In the genomic region with DNA sequence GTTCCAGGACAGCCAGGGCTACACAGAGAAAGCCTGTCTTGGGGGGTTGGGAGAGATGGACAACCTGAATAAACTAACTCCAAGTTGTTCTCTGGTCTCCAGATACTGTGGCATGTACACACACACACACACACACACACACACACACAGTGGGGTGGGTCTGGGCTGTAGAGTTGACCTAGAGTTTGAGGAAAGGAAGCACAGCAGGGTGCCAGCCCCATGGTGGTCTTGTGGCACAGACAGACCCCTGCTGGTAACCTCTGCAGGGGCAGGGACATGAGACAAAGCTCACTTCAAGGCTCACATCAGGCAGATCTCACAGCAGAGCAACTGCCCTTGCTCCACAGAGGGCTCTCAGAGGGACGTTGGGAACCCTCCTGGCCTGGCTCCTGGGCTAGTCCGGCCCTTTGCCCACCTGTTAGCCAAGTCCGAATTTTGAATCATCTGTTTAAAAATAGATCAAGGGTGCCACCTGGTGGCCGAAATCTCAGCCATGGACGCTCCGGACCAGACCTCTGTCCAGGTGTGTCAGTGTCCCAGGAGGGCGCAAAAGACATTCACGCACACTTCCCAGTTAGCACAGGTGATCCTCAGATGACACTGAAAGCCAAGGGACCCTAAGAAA, we compare ENCODE assay signal across 9 mouse cellular contexts. TPM values are rescaled to one million over a fixed set of nuclear protein-coding genes. Genes with fewer than 3 reads are reported as not detected.
DNase-seq lines count a peak whose midpoint lies in the region; ATAC-seq lines count a peak whose summit lies in the region.
"Had no signal": no experiment of that assay in that cellular context is flagged by ENCODE, and none has a peak within 500 bp of the region (broad histone marks: within the 10 kb centered on the region; RNA-seq: fewer than 3 reads in every experiment).

No protein-coding gene starts in this region.

- H3K4me3 ChIP-seq in heart, embryonic 11.5 days (ENCODE audit: low read depth, low read length): no peak overlapping the region
- H3K4me3 ChIP-seq in embryonic facial prominence, embryonic 10.5 days: no peak overlapping the region
- no peak overlapping the region for H3K4me3 ChIP-seq in midbrain, embryonic 15.5 days

- ATAC-seq in heart, embryonic 11.5 days (replicated peaks; ENCODE audit: insufficient number of reproducible peaks, low FRiP score, low TSS enrichment): no peak
- ATAC-seq in midbrain, embryonic 15.5 days (replicated peaks): peak; percentile 37

- peaks cover 13% of the 10 kb centered on the region for H3K27me3 ChIP-seq in heart, embryonic 11.5 days (ENCODE audit: control insufficient read depth, insufficient read depth, low read length)
- peaks cover 31% of the 10 kb centered on the region for H3K27me3 ChIP-seq in embryonic facial prominence, embryonic 10.5 days (replicated peaks; ENCODE audit: low read depth, poor library complexity, severe bottlenecking)
- no peaks in the 10 kb centered on the region for H3K27me3 ChIP-seq in midbrain, embryonic 15.5 days (replicated peaks)

- H3K4me2 ChIP-seq in heart, embryonic 11.5 days: no peak overlapping the region
- no peak overlapping the region for H3K4me2 ChIP-seq in midbrain, embryonic 15.5 days

- intact Hi-C loops in left cerebral cortex, postnatal 25 days (cut with DNase I): loop anchor here (1.0 to 10.0 kb wide), 2 partner anchors 77 to 1101 kb away; a partner anchor contains a TSS

- no peak overlapping the region for H3K27ac ChIP-seq in heart, embryonic 11.5 days (ENCODE audit: low read depth, low read length)
- H3K27ac ChIP-seq in embryonic facial prominence, embryonic 10.5 days (replicated peaks): no peak overlapping the region
- H3K27ac ChIP-seq in midbrain, embryonic 15.5 days: no peak overlapping the region

- 17% methylated on average over 8 of the region's 8 CpGs for WGBS in heart, embryonic 11.5 days (ENCODE audit: insufficient replicate concordance)
- 11% methylated on average over 8 of the region's 8 CpGs for WGBS in embryonic facial prominence, embryonic 10.5 days
- 11% methylated on average over 8 of the region's 8 CpGs for WGBS in midbrain, embryonic 15.5 days

- H3K9ac ChIP-seq in heart, embryonic 11.5 days (ENCODE audit: low read depth, low read length): no peak overlapping the region
- H3K9ac ChIP-seq in midbrain, embryonic 15.5 days: no peak overlapping the region

- DNase-seq in heart, adult 18-20 months: peak; percentile 33 to 87
- peak; percentile 54 for DNase-seq in MN1 (ENCODE audit: low spot score)
- DNase-seq in embryonic facial prominence, embryonic 10.5 days (ENCODE audit: low spot score): peak; percentile 76
- DNase-seq in heart, postnatal 4 days: peak; percentile 82
- peak; percentile 57 to 68 for DNase-seq in left cerebral cortex, postnatal 25 days (ENCODE audit: low spot score in 2 of 2)
- DNase-seq in testis, postnatal 10 days (ENCODE audit: low spot score): peak; percentile 91

- H3K4me1 ChIP-seq in heart, embryonic 11.5 days (ENCODE audit: control insufficient read depth, insufficient read depth, low read length): no peaks in the 10 kb centered on the region
- peaks cover 10% of the 10 kb centered on the region for H3K4me1 ChIP-seq in embryonic facial prominence, embryonic 10.5 days
- 0 out of 2 replicates have a peak, but pooled peaks cover 2% of the 10 kb centered on the region for H3K4me1 ChIP-seq in midbrain, embryonic 15.5 days

- H3K36me3 ChIP-seq in heart, embryonic 11.5 days (ENCODE audit: control insufficient read depth, insufficient read depth, low read length): no peaks in the 10 kb centered on the region
- no peaks in the 10 kb centered on the region for H3K36me3 ChIP-seq in embryonic facial prominence, embryonic 10.5 days (replicated peaks)
- no peaks in the 10 kb centered on the region for H3K36me3 ChIP-seq in midbrain, embryonic 15.5 days (replicated peaks)

- no peaks in the 10 kb centered on the region for H3K9me3 ChIP-seq in heart, embryonic 11.5 days (replicated peaks; ENCODE audit: control insufficient read depth, low read length)
- H3K9me3 ChIP-seq in embryonic facial prominence, embryonic 10.5 days: no peaks in the 10 kb centered on the region
- H3K9me3 ChIP-seq in midbrain, embryonic 15.5 days: no peaks in the 10 kb centered on the region

RNA-seq across cellular contexts. Expression of a gene that starts 31.1 kb away (rescaled TPM):
- 100 to 1,000 TPM in 1 of 2 experiments, 10 to 100 TPM in 1; 12.3 to 112 TPM for total RNA-seq in heart, adult 18-20 months (2021)
- polyA plus RNA-seq in heart, embryonic 11.5 days (2014; fragmentation: Nextera tagmentation; extraction: Ambion mirVana): not detected in 2 replicates
- not detected in 2 replicates for polyA plus RNA-seq in embryonic facial prominence, embryonic 10.5 days (2016; fragmentation: Nextera tagmentation; extraction: Ambion mirVana)
- total RNA-seq in heart, postnatal 4 days (2021): 1 to 10 TPM; 4.6 to 5.4 TPM
- total RNA-seq in left cerebral cortex, postnatal 25 days (2021): not detected
- polyA plus RNA-seq in midbrain, embryonic 15.5 days (2015; fragmentation: Nextera tagmentation; extraction: Ambion mirVana): not detected in 2 replicates
- total RNA-seq: layer of hippocampus, adult 18-20 months had no signal

RNA-seq across cellular contexts. Expression of a gene that starts 34.8 kb away (rescaled TPM):
- 1 to 10 TPM in 1 of 2 experiments, under 1 TPM in 1; 0.90 to 1.3 TPM for total RNA-seq in heart, adult 18-20 months (2021)
- not detected in 2 replicates for polyA plus RNA-seq in heart, embryonic 11.5 days (2014; fragmentation: Nextera tagmentation; extraction: Ambion mirVana)
- polyA plus RNA-seq in embryonic facial prominence, embryonic 10.5 days (2016; fragmentation: Nextera tagmentation; extraction: Ambion mirVana): not detected in 2 replicates
- under 1 TPM in 1 of 2 experiments, not detected in 1; 0.14 TPM for total RNA-seq in heart, postnatal 4 days (2021)
- not detected for total RNA-seq in left cerebral cortex, postnatal 25 days (2021)
- 0.22 and 1.1 TPM in 2 replicates for polyA plus RNA-seq in midbrain, embryonic 15.5 days (2015; fragmentation: Nextera tagmentation; extraction: Ambion mirVana)

Comparison
In these comparisons a context has a peak if more than half of its experiments do, and no peak if none do; other contexts are left out.
1. RNA of a gene that starts 31.1 kb away (total RNA-seq): 12.3 to 112 TPM in heart, adult 18-20 months and 4.6 to 5.4 TPM in heart, postnatal 4 days; not detected in left cerebral cortex, postnatal 25 days; every median in the first group is over 4 times any median in the second.
2. Peak in every context shown above with its lines, with median percentiles within 50 percentile points of each other: DNase-seq.